Mouse (Mus musculus) myocyte (in vitro differentiated cells): ENCODE data around the gene Gm49368. TPM values are rescaled to one million over a fixed set of nuclear protein-coding genes. Genes with fewer than 3 reads are reported as not detected.
A peak's percentile ranks its signal among the peaks of the same experiment; 100 is the strongest.

ENCODE experiments used
- H3K27me3 ChIP-seq: one replicate; pipeline ENCODE4 v1.6.1; 2011; ENCODE audit not compliant: control insufficient read depth, insufficient read depth, insufficient read length
- H3K36me3 ChIP-seq: one replicate; pipeline ENCODE4 v1.6.1; 2011; ENCODE audit not compliant: control insufficient read depth, insufficient read depth
- H3K4me2 ChIP-seq: one replicate; pipeline ENCODE4 v1.6.1; 2011; ENCODE audit warnings: low read depth, control low read depth
- H3K4me3 ChIP-seq: one replicate; pipeline ENCODE4 v1.5.1; 2011; ENCODE audit warnings: mild to moderate bottlenecking, control low read depth, moderate library complexity
- H3K79me2 ChIP-seq: one replicate; pipeline ENCODE4 v1.6.1; 2011; ENCODE audit not compliant: control insufficient read depth, insufficient read depth
- H3ac ChIP-seq: one replicate; pipeline ENCODE4 v1.6.1; 2011; ENCODE audit not compliant: control insufficient read depth, insufficient read length
- CEBPB ChIP-seq: IDR thresholded peaks from 2 replicates; pipeline ENCODE4 v1.6.1; 2011; ENCODE audit warnings: mild to moderate bottlenecking, moderate library complexity; ENCODE audit not compliant: poor library complexity, insufficient read depth, severe bottlenecking
- E2F4 ChIP-seq: IDR thresholded peaks from one replicate; pipeline ENCODE4 v1.6.1; 2011; ENCODE audit warnings: mild to moderate bottlenecking, control low read depth, moderate library complexity; ENCODE audit not compliant: insufficient read depth
- MAX ChIP-seq: IDR thresholded peaks from one replicate; pipeline ENCODE4 v1.6.1; 2011; ENCODE audit warnings: low read depth, mild to moderate bottlenecking, control low read depth
- MYOD1 ChIP-seq, 3 experiments: IDR thresholded peaks; one replicate each; pipeline ENCODE4 v1.6.1; 2011; ENCODE audit warnings: control low read depth in 2 of 3, low read depth in 2 of 3, mild to moderate bottlenecking in 2 of 3, moderate library complexity in 1 of 3; ENCODE audit not compliant: insufficient read length in 2 of 3, control insufficient read depth in 1 of 3
- MYOG ChIP-seq, 3 experiments: IDR thresholded peaks; one replicate each; pipeline ENCODE4 v1.6.1; 2011; ENCODE audit warnings: control low read depth in 2 of 3, low read depth in 2 of 3, mild to moderate bottlenecking in 2 of 3; ENCODE audit not compliant: insufficient read length in 2 of 3, control insufficient read depth in 1 of 3, insufficient read depth in 1 of 3
- POLR2A ChIP-seq: IDR thresholded peaks from one replicate; pipeline ENCODE4 v1.6.1; 2011; ENCODE audit warnings: low read depth, mild to moderate bottlenecking, control low read depth, moderate library complexity; ENCODE audit not compliant: insufficient read length
- POLR2AphosphoS2 ChIP-seq: IDR thresholded peaks from one replicate; pipeline ENCODE4 v1.6.1; 2011; ENCODE audit warnings: low read depth, control low read depth; ENCODE audit not compliant: insufficient read length
- REST ChIP-seq: IDR thresholded peaks from one replicate; pipeline ENCODE4 v1.6.1; 2011; ENCODE audit warnings: mild to moderate bottlenecking, control low read depth, moderate library complexity; ENCODE audit not compliant: insufficient read depth, insufficient read length
- SRF ChIP-seq: IDR thresholded peaks from one replicate; pipeline ENCODE4 v1.6.1; 2011; ENCODE audit warnings: low read depth; ENCODE audit not compliant: control insufficient read depth, insufficient read length
- TCF12 ChIP-seq: IDR thresholded peaks from one replicate; pipeline ENCODE4 v1.6.1; 2011; ENCODE audit warnings: mild to moderate bottlenecking, control low read depth; ENCODE audit not compliant: poor library complexity, insufficient read depth, severe bottlenecking
- TCF3 ChIP-seq: IDR thresholded peaks from one replicate; pipeline ENCODE4 v1.6.1; 2011; ENCODE audit warnings: low read depth, control low read depth; ENCODE audit not compliant: insufficient read length
- USF1 ChIP-seq: IDR thresholded peaks from one replicate; pipeline ENCODE4 v1.6.1; 2011; ENCODE audit warnings: low read depth, mild to moderate bottlenecking, control low read depth, moderate library complexity
- polyA plus RNA-seq: library from polyadenylated mRNA; unstranded; fragments of >200 nt; fragmentation: generic; extraction: Trizol; gene quantifications from one replicate; pipeline ENCODE4 v1.2.1, GENCODE M21; 2012; ENCODE audit warnings: missing spikeins

Gm49368 gene
- polyA plus RNA-seq, 1 experiment, result not detected

GRCm38 (mm10) chr7:128044142-128044785 is 18.2 kb upstream of the Gm49368 start:
- Histone ChIP-seq H3K4me2 (no peak overlapping the region), H3K27me3 (no peaks in the 10 kb centered on the region), H3K79me2 (no peaks in the 10 kb centered on the region), H3K36me3 (no peaks in the 10 kb centered on the region), H3K4me3 (no peak overlapping the region), H3ac (no peak overlapping the region)
- TF ChIP-seq TCF12 (peak; percentile 21), USF1 (no peak), CEBPB (no peak), TCF3 (no peak), POLR2AphosphoS2 (no peak), SRF (peak; percentile 26), MYOD1 (IDR thresholded peaks at IDR 0.05; ENCODE audit: control insufficient read depth in 1 of 3, insufficient read length in 2 of 3, low read depth in 2 of 3) (peak; percentile 2 to 63 (median 34)), POLR2A (no peak), E2F4 (no peak), MAX (no peak), REST (no peak), MYOG (IDR thresholded peaks at IDR 0.05; ENCODE audit: control insufficient read depth in 1 of 3, insufficient read depth in 1 of 3, insufficient read length in 2 of 3, low read depth in 2 of 3) (peak; percentile 7 to 82 (median 52))

GRCm38 (mm10) chr7:128045640-128046039 is 16.8 kb upstream of the Gm49368 start:
- Histone ChIP-seq H3K4me2 (no peak overlapping the region), H3K36me3 (no peaks in the 10 kb centered on the region), H3K27me3 (no peaks in the 10 kb centered on the region), H3ac (no peak overlapping the region), H3K4me3 (no peak overlapping the region), H3K79me2 (no peaks in the 10 kb centered on the region)
- TF ChIP-seq CEBPB (no peak), TCF12 (no peak), POLR2A (no peak), MYOD1 (IDR thresholded peaks at IDR 0.05; ENCODE audit: control insufficient read depth in 1 of 3, insufficient read length in 2 of 3, low read depth in 2 of 3) (no peak), USF1 (no peak), TCF3 (no peak)

GRCm38 (mm10) chr7:128048819-128049218 is 13.7 kb upstream of the Gm49368 start:
- TF ChIP-seq CEBPB, result no peak
- TF ChIP-seq MYOG (IDR thresholded peaks at IDR 0.05; ENCODE audit: control insufficient read depth in 1 of 3, insufficient read depth in 1 of 3, insufficient read length in 2 of 3, low read depth in 2 of 3), result no peak
- TF ChIP-seq MAX, result no peak
- no peak for TF ChIP-seq TCF12
- TF ChIP-seq MYOD1 (IDR thresholded peaks at IDR 0.05; ENCODE audit: control insufficient read depth in 1 of 3, insufficient read length in 2 of 3, low read depth in 2 of 3), result no peak
- no peak for TF ChIP-seq TCF3
- TF ChIP-seq POLR2AphosphoS2, result no peak
- no peak for TF ChIP-seq USF1
- TF ChIP-seq SRF, result no peak
- TF ChIP-seq REST, result no peak
- TF ChIP-seq E2F4, result no peak
- TF ChIP-seq POLR2A, result no peak
- no peaks in the 10 kb centered on the region for H3K36me3 ChIP-seq
- H3K4me2 ChIP-seq, result no peak overlapping the region
- no peak overlapping the region for H3K4me3 ChIP-seq
- H3K27me3 ChIP-seq, result no peaks in the 10 kb centered on the region
- H3K79me2 ChIP-seq, result no peaks in the 10 kb centered on the region
- H3ac ChIP-seq, result no peak overlapping the region

GRCm38 (mm10) chr7:128049254-128049653 is 13.2 kb upstream of the Gm49368 start:
- Histone ChIP-seq H3K36me3 (no peaks in the 10 kb centered on the region), H3K27me3 (no peaks in the 10 kb centered on the region), H3K4me2 (no peak overlapping the region), H3K4me3 (no peak overlapping the region), H3K79me2 (no peaks in the 10 kb centered on the region), H3ac (no peak overlapping the region)
- TF ChIP-seq MYOD1 (IDR thresholded peaks at IDR 0.05; ENCODE audit: control insufficient read depth in 1 of 3, insufficient read length in 2 of 3, low read depth in 2 of 3) (no peak), USF1 (no peak), TCF3 (no peak), REST (no peak), POLR2A (no peak), POLR2AphosphoS2 (no peak), MYOG (IDR thresholded peaks at IDR 0.05; ENCODE audit: control insufficient read depth in 1 of 3, insufficient read depth in 1 of 3, insufficient read length in 2 of 3, low read depth in 2 of 3) (no peak), SRF (no peak), E2F4 (no peak), CEBPB (no peak), TCF12 (no peak), MAX (no peak)

- TF ChIP-seq CEBPB (no peak), USF1 (no peak), SRF (no peak), REST (no peak), MYOD1 (IDR thresholded peaks at IDR 0.05; ENCODE audit: control insufficient read depth in 1 of 3, insufficient read length in 2 of 3, low read depth in 2 of 3) (peak in 2 of 3 experiments; percentile 50 to 84), TCF3 (no peak), POLR2AphosphoS2 (no peak), TCF12 (no peak), MYOG (IDR thresholded peaks at IDR 0.05; ENCODE audit: control insufficient read depth in 1 of 3, insufficient read depth in 1 of 3, insufficient read length in 2 of 3, low read depth in 2 of 3) (peak in 2 of 3 experiments; percentile 54 to 71), MAX (no peak)
- no peak overlapping the region for H3ac ChIP-seq
- no peak overlapping the region for H3K4me3 ChIP-seq
- H3K36me3 ChIP-seq, result no peaks in the 10 kb centered on the region
- no peaks in the 10 kb centered on the region for H3K27me3 ChIP-seq
- peak overlapping the region; percentile 6 for H3K4me2 ChIP-seq
- no peaks in the 10 kb centered on the region for H3K79me2 ChIP-seq
Observed at GRCm38 (mm10) chr7:128050739-128051138, 11.7 kb upstream of the Gm49368 start.
